Mouse (Mus musculus) embryo, embryonic 10.5 days (tissue): ENCODE data around the gene Usp12.

Source experiments
- DNase-seq: peaks from one replicate; pipeline ENCODE4 v3.0.0-alpha.2; 2015; ENCODE audit warnings: low spot score

The Usp12 gene

GRCm38 (mm10) chr5:146692361-146692975, 102.3 kb downstream of the Usp12 start:
- DNase-seq: no peak

GRCm38 (mm10) chr5:146691745-146692144, 103.1 kb downstream of the Usp12 start:
- no peak for DNase-seq

- no peak for DNase-seq
These were observed 107.1 kb downstream of the Usp12 start for GRCm38 (mm10) chr5:146687541-146688313.

- DNase-seq: no peak
These were observed 107.9 kb downstream of the Usp12 start for GRCm38 (mm10) chr5:146686954-146687353.
